ENCODE assay signal across 8 mouse cellular contexts in genomic region chr6:145075088-145075547, GRCm38 (mm10). TPM values are rescaled to one million over a fixed set of nuclear protein-coding genes. Genes with fewer than 3 reads are reported as not detected.
A peak's percentile ranks its signal among the peaks of the same experiment; 100 is the strongest.
DNase-seq lines count a peak whose midpoint lies in the region; ATAC-seq and TF ChIP-seq lines count a peak whose summit lies in the region.

No protein-coding gene starts in this region.

- H3K27ac ChIP-seq in bone marrow macrophage, adult 2 months (ENCODE audit: insufficient read depth, low read depth, low read length) = no peak overlapping the region
- H3K27ac ChIP-seq in forebrain, postnatal 0 days (ENCODE audit: low read depth, low read length) = no peak overlapping the region
- no peak overlapping the region for H3K27ac ChIP-seq in midbrain, embryonic 12.5 days (replicated peaks)
- no peak overlapping the region for H3K27ac ChIP-seq in stomach, postnatal 0 days (replicated peaks)

- H3K4me3 ChIP-seq in bone marrow macrophage, adult 2 months (ENCODE audit: insufficient read depth, low read length) = peak overlapping the region; percentile 57
- H3K4me3 ChIP-seq in forebrain, postnatal 0 days (ENCODE audit: low read depth, low read length) = peak overlapping the region; percentile 49
- peak overlapping the region; percentile 49 for H3K4me3 ChIP-seq in midbrain, embryonic 12.5 days
- H3K4me3 ChIP-seq in stomach, postnatal 0 days (ENCODE audit: low read depth, low read length) = peak overlapping the region; percentile 40

- no peak for TF ChIP-seq EP300 in stomach, postnatal 0 days (optimal IDR thresholded peaks at IDR 0.05)

- peak; percentile 22 for DNase-seq in left cerebral cortex, adult 11 months (ENCODE audit: low spot score)
- DNase-seq in left cerebral cortex, postnatal 10 days (ENCODE audit: extremely low spot score in 1 of 2, low spot score in 2 of 2) = no peak
- no peak for DNase-seq in forebrain, postnatal 0 days
- DNase-seq in layer of hippocampus, postnatal 10 days (ENCODE audit: low spot score in 2 of 2) = peak; percentile 14 to 20
- DNase-seq in stomach, postnatal 0 days (ENCODE audit: low spot score) = no peak
- no peak for DNase-seq in adrenal gland, postnatal 25 days

- H3K4me2 ChIP-seq in forebrain, postnatal 0 days (ENCODE audit: low read depth) = peak overlapping the region; percentile 94
- H3K4me2 ChIP-seq in midbrain, embryonic 12.5 days (replicated peaks) = peak overlapping the region; percentile 72
- peak overlapping the region; percentile 56 for H3K4me2 ChIP-seq in stomach, postnatal 0 days (replicated peaks; ENCODE audit: low read depth)

- intact Hi-C loops in left cerebral cortex, postnatal 10 days (cut with DNase I) = no loop called here

- no peaks in the 10 kb centered on the region for H3K27me3 ChIP-seq in forebrain, postnatal 0 days (ENCODE audit: insufficient read depth, low read length)
- H3K27me3 ChIP-seq in midbrain, embryonic 12.5 days = peaks cover 9% of the 10 kb centered on the region; the same call in 1 of the 2 replicates
- peaks cover 2% of the 10 kb centered on the region; the same call in 1 of the 2 replicates for H3K27me3 ChIP-seq in stomach, postnatal 0 days (ENCODE audit: control insufficient read depth, insufficient read depth, low read length)

- no peaks in the 10 kb centered on the region for H3K36me3 ChIP-seq in forebrain, postnatal 0 days (ENCODE audit: insufficient read depth)
- no peaks in the 10 kb centered on the region for H3K36me3 ChIP-seq in midbrain, embryonic 12.5 days
- no peaks in the 10 kb centered on the region for H3K36me3 ChIP-seq in stomach, postnatal 0 days (ENCODE audit: control insufficient read depth, insufficient read depth, low read length)

- no peak for TF ChIP-seq POLR2A in bone marrow macrophage, adult 2 months (IDR thresholded peaks at IDR 0.05; ENCODE audit: borderline replicate concordance, low read depth, low read length)

- WGBS in forebrain, postnatal 0 days = under 1% methylated on average over 20 of the region's 20 CpGs
- WGBS in midbrain, embryonic 12.5 days = under 1% methylated on average over 20 of the region's 20 CpGs
- 2% methylated on average over 20 of the region's 20 CpGs for WGBS in stomach, postnatal 0 days

- peak; percentile 75 for ATAC-seq in forebrain, postnatal 0 days
- ATAC-seq in midbrain, embryonic 12.5 days (ENCODE audit: low FRiP score, low read depth) = peak; percentile 61
- no peak for ATAC-seq in stomach, postnatal 0 days (ENCODE audit: low FRiP score, low TSS enrichment)

- TF ChIP-seq CTCF in bone marrow macrophage, adult 2 months (IDR thresholded peaks at IDR 0.05; ENCODE audit: low read depth, low read length) = no peak
- no peak for TF ChIP-seq CTCF in forebrain, postnatal 0 days (IDR thresholded peaks at IDR 0.05; ENCODE audit: low read depth)
- TF ChIP-seq CTCF in stomach, postnatal 0 days (IDR thresholded peaks at IDR 0.05; ENCODE audit: low read depth) = no peak

- no peaks in the 10 kb centered on the region for H3K9me3 ChIP-seq in forebrain, postnatal 0 days (ENCODE audit: low read length)
- H3K9me3 ChIP-seq in midbrain, embryonic 12.5 days = no peaks in the 10 kb centered on the region
- no peaks in the 10 kb centered on the region for H3K9me3 ChIP-seq in stomach, postnatal 0 days (ENCODE audit: control insufficient read depth, low read length)

- peak overlapping the region; percentile 46 for H3K9ac ChIP-seq in forebrain, postnatal 0 days
- peak overlapping the region; percentile 54 for H3K9ac ChIP-seq in midbrain, embryonic 12.5 days (replicated peaks)
- H3K9ac ChIP-seq in stomach, postnatal 0 days (ENCODE audit: low read length) = 0 out of 2 replicates have a peak overlapping the region, but pooled peaks have one; percentile 35

- peaks cover 4% of the 10 kb centered on the region for H3K4me1 ChIP-seq in bone marrow macrophage, adult 2 months (ENCODE audit: control insufficient read depth, insufficient read depth, low read length)
- no peaks in the 10 kb centered on the region for H3K4me1 ChIP-seq in forebrain, postnatal 0 days (ENCODE audit: insufficient read depth)
- H3K4me1 ChIP-seq in midbrain, embryonic 12.5 days = peaks cover 7% of the 10 kb centered on the region; the same call in 1 of the 2 replicates
- no peaks in the 10 kb centered on the region for H3K4me1 ChIP-seq in stomach, postnatal 0 days (replicated peaks; ENCODE audit: control insufficient read depth, insufficient read depth)

RNA-seq across cellular contexts. Expression of gene Bcat1, which starts 0.9 kb away (rescaled TPM):
- 10 to 100 TPM; 65.1 to 65.9 TPM for total RNA-seq in left cerebral cortex, postnatal 10 days (2021)
- 1.1 and 1.7 TPM in 2 replicates for polyA plus RNA-seq in bone marrow macrophage, adult 2 months (2012; ENCODE audit: insufficient read depth, insufficient read length, missing spikeins)
- 97.5 and 97.9 TPM in 2 replicates for total RNA-seq in forebrain, postnatal 0 days (2014; rRNA removed)
- polyA plus RNA-seq in forebrain, postnatal 0 days (2015; fragmentation: Nextera tagmentation; extraction: Ambion mirVana) = 50.7 and 51.5 TPM in 2 replicates
- total RNA-seq in layer of hippocampus, postnatal 10 days (2021) = 10 to 100 TPM; 78.6 to 79.6 TPM
- 105 and 107 TPM in 2 replicates for polyA plus RNA-seq in midbrain, embryonic 12.5 days (2016; fragmentation: Nextera tagmentation; extraction: Ambion mirVana)
- polyA plus RNA-seq in stomach, postnatal 0 days (2015; fragmentation: Nextera tagmentation; extraction: Ambion mirVana) = 6.3 and 7.4 TPM in 2 replicates
- 13.4 and 15.8 TPM in 2 replicates for total RNA-seq in adrenal gland, postnatal 25 days (2021)

RNA-seq across cellular contexts. Expression of gene Lrmp, which starts 40.3 kb away (rescaled TPM):
- total RNA-seq in left cerebral cortex, postnatal 10 days (2021) = 1 to 10 TPM; 1.5 to 1.9 TPM
- 124 and 140 TPM in 2 replicates for polyA plus RNA-seq in bone marrow macrophage, adult 2 months (2012; ENCODE audit: insufficient read depth, insufficient read length, missing spikeins)
- 1.3 and 2.2 TPM in 2 replicates for total RNA-seq in forebrain, postnatal 0 days (2014; rRNA removed)
- 0.80 and 1.0 TPM in 2 replicates for polyA plus RNA-seq in forebrain, postnatal 0 days (2015; fragmentation: Nextera tagmentation; extraction: Ambion mirVana)
- 1 to 10 TPM; 1.8 to 2.6 TPM for total RNA-seq in layer of hippocampus, postnatal 10 days (2021)
- 1.1 TPM in 2 replicates for polyA plus RNA-seq in midbrain, embryonic 12.5 days (2016; fragmentation: Nextera tagmentation; extraction: Ambion mirVana)
- 15.2 and 17.6 TPM in 2 replicates for polyA plus RNA-seq in stomach, postnatal 0 days (2015; fragmentation: Nextera tagmentation; extraction: Ambion mirVana)
- 2.4 and 4.9 TPM in 2 replicates for total RNA-seq in adrenal gland, postnatal 25 days (2021)

Comparison
In these comparisons a context has a peak if more than half of its experiments do, and no peak if none do; other contexts are left out.
1. DNase-seq: peak in left cerebral cortex, adult 11 months (single experiment) and layer of hippocampus, postnatal 10 days (2 of 2); none in left cerebral cortex, postnatal 10 days (0 of 2), forebrain, postnatal 0 days (single experiment), stomach, postnatal 0 days (single experiment) and adrenal gland, postnatal 25 days (single experiment).
2. Peak in every context shown above with its lines, with median percentiles within 50 percentile points of each other: H3K4me3 ChIP-seq, H3K4me2 ChIP-seq and H3K9ac ChIP-seq.